Mouse (Mus musculus) left cerebral cortex, adult 9 months (tissue): ENCODE results near the gene Drosha.
A peak's percentile ranks its signal among the peaks of the same experiment; 100 is the strongest.
"Not testable (repeated sequence)": the region's sequence is repeated elsewhere in the genome, so short reads cannot be mapped to it uniquely, and the experiment has no call there.

Experiments
- DNase-seq, 2 experiments: peaks; one replicate each; pipeline ENCODE4 v3.0.0; 2022; ENCODE audit warnings: low spot score in 2 of 2

Gene Drosha

DNA sequence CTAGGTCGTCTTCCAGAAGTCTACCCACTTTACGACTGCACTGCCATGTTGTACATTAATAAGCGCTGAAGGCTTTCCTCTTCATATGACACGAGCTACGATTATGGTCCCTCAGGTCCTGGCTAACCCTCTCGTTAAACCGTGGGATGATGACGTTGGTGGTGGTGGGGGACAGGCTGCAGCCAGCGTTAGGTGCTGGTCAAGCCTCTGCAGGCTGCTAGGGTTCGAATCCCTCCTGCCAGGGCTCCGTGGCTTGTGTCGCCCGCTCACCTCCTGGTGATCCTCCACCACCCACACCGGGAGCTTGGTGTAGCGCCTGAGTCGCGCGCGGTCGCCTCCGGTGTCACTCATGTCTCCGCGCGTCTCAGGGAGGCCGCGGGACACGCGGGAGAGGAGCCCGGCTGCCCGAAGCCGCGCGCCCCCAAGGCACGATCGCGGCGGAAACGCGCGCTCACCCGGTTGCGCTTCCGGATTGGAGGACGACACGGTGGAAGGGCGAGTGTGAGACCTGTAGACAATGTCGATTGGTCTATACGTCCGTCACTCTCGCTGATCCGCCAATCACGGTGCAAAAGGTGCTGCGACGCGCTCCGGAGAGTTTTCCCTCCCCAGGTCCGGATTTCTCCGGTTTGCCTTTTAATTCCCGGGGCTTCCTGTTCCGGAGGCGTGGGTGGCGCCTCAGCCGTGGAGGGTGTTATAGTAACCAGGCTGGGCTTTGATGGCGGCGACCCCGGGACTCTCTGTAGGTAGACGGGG is at the start of gene Drosha, which contains the start of gene 6030458C11Rik:
Drosha (plus strand) TSS at position 619 of the 756 bp plus-strand sequence.
6030458C11Rik (minus strand) TSS at position 453 of the 756 bp plus-strand sequence.
- DNase-seq, result peak; percentile 94 to 99

DNA sequence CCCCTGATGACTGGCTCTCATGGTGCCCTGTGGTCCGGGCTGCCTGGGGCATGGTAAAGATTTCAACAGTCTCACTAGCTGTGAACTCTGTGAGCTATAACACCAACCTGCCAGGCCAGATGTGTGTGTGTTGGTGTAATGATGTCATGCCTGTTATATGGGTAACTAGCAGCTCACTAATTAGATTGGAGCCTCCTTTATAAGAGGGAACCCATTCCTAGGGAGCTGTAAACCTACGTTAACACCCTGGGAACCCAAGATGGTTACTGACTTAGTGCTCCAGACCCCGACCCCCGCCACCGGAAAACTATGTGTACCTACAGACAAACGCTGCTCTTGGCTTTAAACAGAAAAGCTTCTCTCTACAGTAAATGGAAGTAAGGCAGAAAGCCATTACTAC is 43.3 kb upstream of the Drosha start:
- DNase-seq, result no peak

DNA sequence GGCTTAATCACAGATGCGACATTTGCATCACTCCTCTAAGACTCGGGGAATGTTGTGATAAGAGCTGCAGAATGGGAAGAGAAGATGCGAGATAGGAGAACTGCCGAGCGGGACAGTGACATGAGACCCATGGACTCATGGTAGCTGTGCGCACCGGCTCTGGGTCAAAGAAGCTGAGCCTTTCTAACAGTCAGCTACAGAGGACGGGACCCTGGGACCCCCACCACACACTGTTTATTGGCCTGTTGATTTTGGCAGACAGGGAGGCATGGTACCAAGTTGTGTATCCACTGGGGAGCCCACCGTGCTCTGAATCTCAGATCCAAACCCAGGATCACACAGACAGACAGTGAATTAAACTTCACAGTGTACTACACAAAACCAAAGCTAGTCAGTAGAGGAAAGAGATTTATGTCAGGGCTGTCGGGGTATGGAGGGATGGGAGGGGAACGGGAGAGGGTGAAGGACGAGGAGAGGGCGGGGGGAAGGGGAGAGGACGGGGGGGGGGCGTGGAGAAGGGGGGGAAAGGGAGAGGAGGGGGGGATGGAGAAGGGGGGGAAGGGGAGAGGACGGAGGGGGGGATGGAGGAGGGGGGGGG is 42.8 kb upstream of the Drosha start:
- no peak for DNase-seq

DNA sequence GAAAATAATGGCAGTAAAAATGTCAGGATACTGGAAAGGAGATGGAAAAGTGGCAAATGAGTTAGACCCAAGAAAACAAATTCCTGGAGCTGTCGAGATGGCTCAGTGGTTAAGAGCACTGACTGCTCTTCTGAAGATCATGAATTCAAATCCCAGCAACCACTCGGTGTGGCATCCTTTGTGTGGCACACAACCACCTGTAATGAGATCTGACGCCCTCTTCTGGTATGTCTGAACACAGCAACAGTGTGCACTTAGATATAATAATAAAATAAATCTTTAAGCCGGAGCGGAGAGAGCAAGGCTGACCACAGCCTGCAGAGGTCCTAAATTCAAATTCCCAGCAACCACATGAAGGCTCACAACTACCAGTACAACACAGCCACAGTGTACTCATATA is 36.1 kb upstream of the Drosha start:
- DNase-seq, result no peak

DNA sequence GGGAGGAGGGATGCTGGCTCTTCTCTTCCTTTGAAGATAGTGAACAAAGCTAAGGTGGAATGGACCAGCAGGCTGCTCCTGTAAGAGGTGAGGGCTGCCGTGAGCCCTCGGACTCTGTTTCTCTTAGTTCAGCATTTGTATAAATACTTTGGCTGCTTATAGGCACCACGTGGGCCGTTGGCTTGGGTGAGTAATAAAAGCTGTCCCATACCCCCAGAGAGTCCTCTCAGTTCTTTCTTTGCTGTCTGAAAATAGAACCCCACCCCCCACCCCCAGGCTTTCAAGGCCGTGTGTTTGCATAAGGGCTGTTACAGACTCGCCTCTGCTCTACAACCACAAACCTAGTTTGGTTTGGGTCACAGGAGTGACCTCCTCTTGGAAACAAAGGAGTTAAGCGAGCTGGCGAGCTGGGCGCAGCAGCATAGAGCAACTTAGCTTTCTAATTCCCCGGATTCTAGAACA is 35.2 kb upstream of the Drosha start:
- no peak for DNase-seq

DNA sequence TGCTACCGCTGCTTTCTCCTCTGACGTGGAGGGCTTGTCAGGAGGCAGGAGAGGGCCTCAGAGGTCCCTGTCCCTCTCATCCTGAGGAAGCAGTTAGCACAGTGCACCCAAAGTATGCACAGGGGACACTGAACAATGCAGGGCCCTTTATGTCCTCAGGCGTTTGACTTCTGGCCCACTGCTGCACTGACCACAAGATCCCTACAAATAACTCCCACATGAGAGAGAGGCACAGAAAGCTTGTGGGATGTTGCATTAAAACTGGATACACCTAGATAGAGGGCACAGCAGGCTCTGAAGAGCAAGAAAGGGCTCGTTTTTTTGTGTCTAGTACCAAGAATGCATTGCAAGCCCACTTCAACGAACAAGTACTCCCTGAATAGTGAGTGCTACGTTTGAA is 30.3 kb upstream of the Drosha start:
- no peak for DNase-seq

DNA sequence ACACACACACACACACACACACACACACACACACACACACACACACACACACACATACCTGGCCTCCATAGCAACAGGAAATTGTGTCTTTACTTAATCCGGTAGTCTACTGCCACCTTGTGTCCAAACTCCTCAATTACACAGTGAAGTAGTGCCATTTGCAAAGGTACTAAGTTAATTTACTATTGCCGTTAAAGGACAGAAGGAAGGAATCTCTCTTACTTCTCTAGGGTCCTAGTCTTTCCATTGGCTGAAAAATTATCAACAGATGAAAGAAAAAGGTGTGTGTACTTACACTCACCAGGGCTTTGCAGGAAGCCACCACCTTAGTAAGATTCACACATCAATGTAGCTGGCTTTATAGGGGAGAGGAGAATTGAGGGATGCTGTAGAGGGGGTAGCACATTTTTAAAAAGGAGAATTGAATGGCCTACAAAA is 29.1 kb upstream of the Drosha start:
- DNase-seq, result peak in 1 of 2 experiments; percentile 82

DNA sequence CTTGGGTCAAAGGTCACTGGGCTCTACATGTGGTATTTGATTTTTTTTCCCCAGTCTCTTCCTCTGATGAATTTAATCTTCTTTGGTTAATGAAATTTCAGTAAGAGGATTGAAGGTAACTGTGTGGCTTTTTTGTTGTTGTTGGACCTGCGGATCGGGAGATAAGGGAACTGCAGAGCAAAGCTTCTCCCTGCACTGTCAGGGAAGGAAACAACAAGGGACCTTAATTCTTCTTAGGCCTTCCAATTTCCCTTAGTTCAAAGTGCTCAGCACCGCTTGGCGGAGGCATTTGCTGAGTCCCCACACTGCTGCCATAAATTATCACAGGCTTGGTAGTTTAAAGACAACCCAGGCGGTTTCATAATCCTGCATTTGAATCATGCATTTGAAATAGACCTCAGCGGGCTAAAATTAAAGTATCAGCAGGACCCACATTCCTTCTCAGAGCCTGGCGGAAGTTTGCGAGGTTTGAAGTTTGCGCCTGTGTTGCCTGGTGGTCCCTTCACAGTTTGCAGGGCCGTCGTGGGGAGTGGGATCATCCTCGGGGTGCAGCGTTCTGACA is 28.6 kb upstream of the Drosha start:
- DNase-seq, result peak in 1 of 2 experiments; percentile 43

DNA sequence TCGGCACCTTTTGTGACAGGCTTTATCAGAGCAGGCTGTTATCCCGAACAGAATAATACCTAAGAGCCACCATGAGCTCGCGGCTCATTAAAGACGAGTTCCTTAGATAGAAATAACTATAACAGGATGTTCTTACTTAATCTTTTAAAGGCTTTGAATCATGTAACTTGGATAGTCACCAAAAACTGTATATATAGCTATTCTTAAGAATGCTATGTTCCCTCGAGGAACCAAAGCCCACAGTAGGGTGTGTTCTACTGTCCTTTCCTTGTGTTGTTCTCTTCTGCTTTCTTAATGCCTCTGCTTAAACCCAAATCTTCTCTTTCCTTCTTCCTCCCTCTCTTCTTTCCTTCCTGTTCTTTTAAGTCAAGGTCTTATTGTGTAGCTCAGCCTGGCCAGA is 26.6 kb upstream of the Drosha start:
- no peak for DNase-seq

DNA sequence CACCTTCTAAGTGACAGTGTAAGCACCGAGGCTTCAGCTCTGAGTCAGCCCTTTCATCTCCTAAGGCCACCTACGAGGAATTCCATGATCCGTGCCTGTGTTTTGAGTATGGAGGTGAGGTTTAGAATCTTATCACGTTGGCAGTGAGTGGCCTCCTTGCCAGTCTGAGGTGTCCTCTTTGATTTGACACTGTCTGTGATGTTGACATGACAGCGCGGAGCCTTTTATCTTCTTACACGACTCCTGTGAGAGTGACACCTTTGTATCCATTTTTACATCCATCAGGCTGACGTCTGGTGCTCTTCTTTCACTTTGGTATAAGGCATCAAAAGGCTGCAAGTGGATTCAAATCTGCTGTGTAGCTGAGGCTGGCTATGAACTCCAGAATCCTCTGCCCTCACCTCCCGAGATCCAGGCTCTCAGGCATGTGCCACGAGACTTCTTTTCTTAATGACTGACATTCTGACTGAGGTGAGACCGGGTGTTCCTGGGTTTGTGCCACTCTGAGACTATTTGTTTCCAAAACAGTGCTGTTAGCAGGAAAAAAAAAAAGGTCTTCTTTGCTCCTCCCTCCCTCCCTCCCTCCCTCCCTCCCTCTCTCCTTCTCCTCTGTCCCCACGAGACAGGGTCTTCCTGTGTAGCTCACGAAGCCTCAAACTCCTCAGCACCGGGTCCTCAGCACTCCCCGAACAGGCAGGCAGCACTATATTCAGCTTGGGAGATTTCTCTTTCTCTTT is 24.0 kb upstream of the Drosha start:
- no peak for DNase-seq

DNA sequence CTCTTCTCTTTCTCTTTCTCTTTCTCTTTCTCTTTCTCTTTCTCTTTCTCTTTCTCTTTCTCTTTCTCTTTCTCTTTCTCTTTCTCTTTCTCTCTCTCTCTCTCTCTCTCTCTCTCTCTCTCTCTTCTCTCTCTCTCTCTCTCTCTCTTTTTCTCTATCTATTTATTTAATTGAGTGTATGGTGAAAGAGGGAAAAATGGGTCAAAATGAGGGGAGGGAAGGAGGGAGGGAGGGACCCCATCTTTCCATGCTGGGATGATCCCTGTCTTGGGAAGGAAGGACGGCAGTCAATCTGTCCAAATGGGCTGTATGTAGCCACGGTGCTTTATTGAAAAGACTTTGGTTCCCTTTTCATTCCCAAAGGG is 23.5 kb upstream of the Drosha start:
- DNase-seq, result not testable (repeated sequence)

DNA sequence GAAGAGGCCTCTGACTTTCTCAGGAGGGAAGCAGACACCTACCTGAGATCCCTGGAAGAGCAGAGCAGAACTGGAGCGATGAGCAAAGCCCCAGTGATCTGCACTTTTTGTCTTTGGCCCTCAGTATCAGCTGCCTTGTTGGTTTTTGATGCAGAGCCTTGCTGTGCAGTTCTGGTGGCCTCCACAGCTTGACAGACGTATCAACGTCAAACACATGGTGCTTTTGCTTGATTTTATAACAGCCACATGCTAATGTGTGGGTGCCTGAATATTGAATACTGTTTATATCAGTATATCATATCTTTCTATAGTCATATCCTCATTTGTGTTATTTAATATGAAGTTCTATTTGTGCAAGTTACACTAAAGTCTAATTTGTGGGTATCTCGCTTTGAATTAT is 19.5 kb upstream of the Drosha start:
- DNase-seq, result no peak

DNA sequence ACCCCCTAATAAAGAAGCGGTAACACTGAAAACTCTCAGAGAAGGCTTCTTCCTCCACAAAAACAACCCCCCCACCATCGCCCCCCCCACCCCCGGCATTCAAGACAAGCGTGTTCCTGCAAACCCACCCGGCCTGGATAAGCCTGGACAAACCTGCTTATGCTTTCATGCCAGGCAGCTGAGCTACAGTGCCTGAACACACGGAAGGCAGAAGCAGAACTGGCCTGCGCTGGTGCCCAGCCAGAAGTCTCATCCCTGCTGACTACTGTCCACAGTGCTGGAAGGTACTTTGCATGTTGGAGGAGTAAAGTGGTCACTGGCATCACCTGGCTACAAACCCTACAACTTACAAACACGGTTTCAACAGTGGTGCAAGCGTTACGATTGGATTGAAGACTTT is 17.5 kb upstream of the Drosha start:
- no peak for DNase-seq

DNA sequence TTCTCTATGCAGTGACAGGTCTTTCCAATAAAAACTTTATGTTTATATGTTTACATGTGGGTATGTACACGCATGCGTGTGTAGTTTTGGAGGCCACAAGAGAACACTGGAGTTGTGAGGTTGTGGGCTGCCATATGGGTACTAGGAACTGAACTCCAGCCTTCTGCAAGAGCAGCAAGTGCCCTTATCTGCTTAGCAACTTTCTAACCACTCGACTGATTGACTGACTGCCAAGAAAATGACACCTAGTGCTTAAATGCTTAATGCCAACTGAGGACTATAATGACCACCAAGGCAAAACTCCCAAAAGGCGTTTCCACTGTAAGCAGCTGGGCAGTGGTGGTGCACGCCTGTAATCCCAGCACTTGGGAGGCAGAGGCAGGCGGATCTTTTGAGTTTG is 15.3 kb upstream of the Drosha start:
- no peak for DNase-seq

DNA sequence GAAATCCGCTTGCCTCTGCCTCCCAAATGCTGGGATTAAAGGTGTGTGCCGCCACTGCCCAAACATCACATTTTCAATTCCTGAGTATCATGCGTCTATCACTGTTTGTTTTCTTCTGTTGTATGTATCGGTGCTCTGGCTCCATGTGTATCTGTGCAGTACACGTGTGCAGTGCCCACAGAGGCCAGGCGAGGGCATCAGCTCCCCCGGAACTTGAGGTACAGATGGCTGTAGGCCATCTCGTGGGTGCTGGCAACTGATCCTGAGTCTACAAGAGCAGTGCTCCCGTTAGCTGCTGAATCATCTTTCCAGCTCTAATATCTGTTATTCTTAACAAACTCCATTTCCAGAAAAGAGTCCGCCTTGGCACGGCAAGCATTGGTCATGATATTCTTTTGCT is 12.0 kb upstream of the Drosha start:
- no peak for DNase-seq

DNA sequence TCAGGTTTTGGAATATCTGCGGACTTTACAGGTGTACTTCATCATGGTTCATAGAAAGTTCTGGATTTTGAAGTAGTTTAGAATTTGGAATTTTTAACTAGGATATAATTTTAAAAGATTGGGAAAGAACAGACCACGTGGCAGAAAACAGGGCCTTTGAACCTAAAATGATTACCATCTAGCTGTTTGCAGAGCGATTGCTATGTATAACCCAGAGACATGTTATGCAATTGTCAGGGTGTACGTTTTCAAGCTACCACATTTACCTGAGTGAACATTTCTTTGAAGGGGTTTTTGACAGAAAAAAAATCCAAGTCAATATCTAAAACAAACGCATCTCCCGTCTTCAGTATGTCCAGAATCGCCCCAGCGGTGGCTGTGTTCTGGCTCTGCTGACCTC is 7.0 kb upstream of the Drosha start:
- no peak for DNase-seq

DNA sequence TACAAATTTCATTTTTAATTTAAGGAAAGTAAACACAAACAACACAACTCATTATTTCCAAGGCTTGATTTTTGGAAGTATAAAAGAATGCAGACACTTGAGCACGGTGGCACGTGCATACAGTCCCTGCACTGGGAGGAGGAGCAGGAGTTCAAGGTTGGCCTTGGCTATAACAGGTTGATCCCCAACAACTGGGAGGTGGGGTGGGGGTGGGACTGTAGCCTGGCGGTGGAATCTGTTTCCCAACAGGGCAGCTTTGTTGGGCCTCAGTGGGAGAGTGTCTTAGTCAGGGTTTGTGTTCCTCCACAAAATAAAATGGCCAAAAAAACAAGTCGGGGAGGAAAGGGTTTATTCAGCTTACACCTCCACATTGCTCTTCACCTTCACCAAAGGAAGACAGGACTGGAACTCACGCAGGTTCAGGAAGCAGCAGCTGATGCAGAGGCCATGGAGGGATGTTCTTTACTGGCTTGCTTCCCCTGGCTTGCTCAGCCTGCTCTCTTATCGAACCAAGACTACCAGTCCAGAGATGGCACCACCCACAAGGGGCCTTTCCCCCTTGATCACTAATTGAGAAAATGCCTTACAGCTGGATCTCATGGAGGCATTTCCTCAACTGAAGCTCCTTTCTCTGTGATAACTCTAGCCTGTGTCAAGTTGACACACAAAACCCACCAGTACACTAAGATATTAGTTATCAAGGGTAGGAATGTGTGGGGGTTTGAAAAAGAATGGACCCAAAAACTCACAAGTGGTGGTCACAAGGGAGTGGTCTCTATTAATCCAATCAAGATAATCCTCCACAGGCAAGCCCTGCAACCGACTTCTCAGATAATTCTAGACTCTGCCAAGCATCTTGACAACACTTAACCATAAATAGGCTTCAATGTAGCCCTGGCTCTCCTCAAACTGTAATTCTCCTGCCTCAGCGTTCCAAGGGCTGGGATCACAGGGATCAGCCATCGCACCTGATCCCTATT is 1.9 kb upstream of the Drosha start:
- no peak for DNase-seq

DNA sequence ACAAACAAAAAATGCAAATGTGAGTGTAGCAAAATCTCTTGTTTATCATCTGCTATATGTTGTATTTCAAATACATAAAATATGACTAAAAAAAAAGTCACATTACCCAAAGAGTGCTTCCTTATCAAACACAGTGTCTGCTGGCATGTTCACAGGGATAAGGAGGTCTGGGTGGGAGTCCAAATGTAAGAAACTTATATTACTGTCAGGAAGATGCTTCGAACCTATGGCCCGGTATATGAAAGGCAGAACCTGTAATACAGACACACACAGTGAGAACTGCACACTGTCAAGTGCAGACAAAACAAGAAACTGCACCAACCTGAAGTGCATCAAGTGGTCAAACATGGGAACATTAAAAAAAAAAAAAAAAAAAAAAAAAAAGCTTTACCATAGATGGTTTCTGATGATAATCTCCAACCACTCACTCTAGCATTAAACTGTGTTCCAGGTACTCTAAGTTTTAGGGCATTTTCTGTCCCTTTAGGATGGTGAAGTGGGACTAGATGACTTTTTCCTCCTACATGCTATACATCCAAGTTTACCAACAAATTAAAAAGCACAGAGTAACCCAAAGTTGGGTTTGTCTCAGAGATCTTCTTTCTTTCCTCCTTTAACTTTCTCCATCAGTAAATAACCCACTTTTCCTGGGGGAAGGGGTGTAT is 1.0 kb upstream of the Drosha start:
- no peak for DNase-seq

DNA sequence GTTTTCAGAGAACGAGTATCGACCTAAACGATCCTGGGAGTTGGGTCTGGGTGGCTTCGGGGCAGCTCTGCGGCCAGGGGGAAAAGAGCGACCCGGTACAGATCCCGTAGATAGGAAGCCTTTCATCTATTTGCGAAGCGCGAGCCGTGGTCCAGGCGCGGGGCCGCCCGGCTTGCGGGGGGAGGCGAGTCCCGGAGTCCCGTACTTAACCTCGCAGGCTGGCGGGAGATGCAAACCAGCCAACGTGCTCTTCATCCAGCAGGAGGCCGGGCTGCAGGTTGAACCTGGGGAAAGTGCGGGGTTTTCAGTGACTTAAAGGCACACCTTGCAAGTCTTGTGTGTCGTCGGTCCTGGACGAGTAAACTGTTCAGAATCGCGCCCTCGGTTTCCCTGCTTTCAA is 350 bp downstream of the Drosha start:
- no peak for DNase-seq

DNA sequence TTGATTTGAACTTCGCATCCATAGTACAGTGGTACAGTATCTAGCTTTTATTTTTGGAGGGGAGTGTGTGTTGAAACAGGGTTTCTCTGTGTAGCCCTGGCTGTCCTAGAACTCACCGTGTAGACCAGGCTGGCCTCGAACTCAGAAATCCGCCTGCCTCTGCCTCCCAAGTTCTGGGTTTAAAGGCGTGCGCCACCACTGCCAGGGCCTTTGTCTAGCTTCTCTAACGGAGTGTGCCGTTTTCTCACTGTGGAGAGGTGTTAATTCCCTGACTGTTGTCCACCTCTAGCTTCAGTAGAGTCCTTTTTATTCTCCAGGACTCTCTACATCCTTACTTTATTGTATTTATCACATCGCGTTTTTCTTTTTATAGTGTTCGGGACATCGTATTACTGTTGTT is 793 bp downstream of the Drosha start:
- DNase-seq, result no peak

DNA sequence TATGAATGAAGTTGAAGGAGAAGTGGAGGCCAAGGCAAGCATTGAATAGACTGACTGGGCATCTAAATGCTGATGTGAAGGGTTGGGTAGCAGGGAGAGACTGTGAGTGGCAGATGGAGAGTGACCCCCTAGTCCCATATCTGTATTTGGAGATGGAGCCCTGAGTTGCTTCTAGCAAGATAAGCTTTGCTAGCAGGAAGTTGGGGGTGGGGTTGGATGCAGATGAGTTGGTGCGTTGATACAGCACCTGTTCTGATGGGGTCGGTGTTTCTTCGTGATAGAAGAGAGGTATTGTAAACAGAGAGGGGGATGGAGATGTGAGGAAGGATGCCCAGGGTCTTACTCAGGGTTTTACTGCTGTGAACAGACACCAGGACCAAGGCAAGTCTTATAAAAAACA is 5.3 kb downstream of the Drosha start:
- DNase-seq, result no peak
